Mouse (Mus musculus): ENCODE data around the gene Xaf1.

Gene Xaf1

DNA sequence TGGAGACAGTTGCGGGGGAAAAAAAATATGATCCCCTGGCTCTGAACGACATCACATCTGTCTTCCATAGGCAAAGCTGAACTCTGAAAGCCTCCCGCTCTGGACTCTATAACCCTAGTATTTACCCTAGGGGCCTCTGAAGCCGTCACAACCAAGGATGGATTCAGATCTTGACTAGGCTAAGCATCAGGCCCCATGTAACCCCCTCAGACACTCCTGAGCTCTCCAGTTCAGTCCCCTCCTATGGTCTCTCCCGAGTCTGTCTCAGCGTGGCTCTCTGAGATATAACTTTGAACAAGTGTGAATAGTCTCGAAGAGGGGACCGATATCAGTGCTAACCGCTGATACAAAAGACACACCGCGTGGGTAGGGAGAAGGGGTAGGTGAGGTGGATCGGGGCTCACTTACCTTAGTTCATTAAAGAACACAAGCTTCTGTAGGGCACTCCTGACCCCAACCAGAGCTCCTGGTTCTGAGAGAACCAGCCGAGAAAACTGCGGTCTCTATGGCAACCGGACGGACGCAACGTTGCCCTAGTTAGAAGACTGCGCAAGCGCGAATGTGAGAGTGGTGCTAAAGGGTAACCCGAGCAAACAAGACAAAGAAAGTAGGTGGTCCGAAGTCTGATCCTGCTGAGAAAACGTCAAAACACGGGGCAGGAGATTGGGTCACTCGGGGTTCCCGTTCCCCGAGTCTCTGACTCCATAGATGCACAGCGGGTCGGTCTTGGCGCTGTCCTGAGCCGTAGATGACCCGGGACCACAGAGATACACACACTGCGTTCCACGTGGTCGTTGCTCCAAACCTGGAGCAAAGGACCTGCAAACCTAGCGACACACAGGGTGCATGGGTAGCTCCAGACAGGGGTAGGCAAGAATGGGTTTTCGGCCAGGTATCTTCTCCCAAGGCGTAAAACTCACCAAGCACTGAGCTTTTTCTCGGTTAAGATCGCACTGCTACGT is 60.2 kb downstream of the Xaf1 start:
- peak; percentile 75 for DNase-seq (ENCODE audit: low read depth, low spot score)

- DNase-seq (ENCODE audit: low read depth, low spot score) = no peak
Observed at GRCm38 (mm10) chr11:72362347-72362741, 60.9 kb downstream of the Xaf1 start, which contains the start of gene Tekt1. Gene Tekt1, minus strand, starts transcription at chr11:72362442.

All from brain, embryonic 18.5 days (tissue).